Mouse (Mus musculus) forebrain, embryonic 13.5 days (tissue): Measurements from ENCODE around the gene Fam167b. TPM values are rescaled to one million over a fixed set of nuclear protein-coding genes. Genes with fewer than 3 reads are reported as not detected.
"Not testable (repeated sequence)": the region's sequence is repeated elsewhere in the genome, so short reads cannot be mapped to it uniquely, and the experiment has no call there.

Experiments used
- ATAC-seq: fragments of 200-750 bp; cut with Nextera tagmentation; 2 replicates; pipeline ENCODE4 v1.8.0; 2017
- H3K27ac ChIP-seq: fragments of 300-500 bp; sonication (generic); 2 replicates; pipeline ENCODE4 v1.5.1; 2015; ENCODE audit warnings: inconsistent platforms, mild to moderate bottlenecking, moderate library complexity
- H3K27me3 ChIP-seq: fragments of 300-500 bp; sonication (generic); 2 replicates; pipeline ENCODE4 v1.6.1; 2015; ENCODE audit warnings: mild to moderate bottlenecking, inconsistent platforms
- H3K36me3 ChIP-seq: fragments of 300-500 bp; sonication (generic); 2 replicates; pipeline ENCODE4 v1.6.1; 2015; ENCODE audit warnings: mild to moderate bottlenecking, inconsistent platforms; ENCODE audit not compliant: poor library complexity, severe bottlenecking
- H3K4me1 ChIP-seq: fragments of 300-500 bp; sonication (generic); 2 replicates; pipeline ENCODE4 v1.6.1; 2015; ENCODE audit warnings: inconsistent platforms
- H3K4me2 ChIP-seq: fragments of 300-500 bp; sonication (generic); 2 replicates; pipeline ENCODE4 v1.6.1; 2015; ENCODE audit warnings: inconsistent platforms, mild to moderate bottlenecking, moderate library complexity
- H3K4me3 ChIP-seq: fragments of 300-500 bp; sonication (generic); 2 replicates; pipeline ENCODE4 v1.5.1; 2015; ENCODE audit warnings: mild to moderate bottlenecking, inconsistent platforms
- H3K9ac ChIP-seq: fragments of 300-500 bp; sonication (generic); 2 replicates; pipeline ENCODE4 v1.6.1; 2015; ENCODE audit warnings: mild to moderate bottlenecking, inconsistent platforms
- H3K9me3 ChIP-seq: fragments of 300-500 bp; sonication (generic); replicated peaks from 2 replicates; pipeline ENCODE4 v1.6.1; 2016; ENCODE audit warnings: inconsistent platforms
- WGBS: fragments of 180-500 bp; shearing (Covaris S2); methylation state at CpG from one replicate; pipeline ENCODE4 v1.1.7; 2015; 5-methylcytosine and 5-hydroxymethylcytosine counted together
- polyA plus RNA-seq: library from polyadenylated mRNA; unstranded; fragments of >200 nt; fragmentation: Nextera tagmentation; extraction: Ambion mirVana; gene quantifications from 2 replicates; pipeline ENCODE4 v1.2.1, GENCODE M21; 2015

Gene Fam167b
- polyA plus RNA-seq, 1 experiment from 2014 or later, result 0.31 TPM

DNA sequence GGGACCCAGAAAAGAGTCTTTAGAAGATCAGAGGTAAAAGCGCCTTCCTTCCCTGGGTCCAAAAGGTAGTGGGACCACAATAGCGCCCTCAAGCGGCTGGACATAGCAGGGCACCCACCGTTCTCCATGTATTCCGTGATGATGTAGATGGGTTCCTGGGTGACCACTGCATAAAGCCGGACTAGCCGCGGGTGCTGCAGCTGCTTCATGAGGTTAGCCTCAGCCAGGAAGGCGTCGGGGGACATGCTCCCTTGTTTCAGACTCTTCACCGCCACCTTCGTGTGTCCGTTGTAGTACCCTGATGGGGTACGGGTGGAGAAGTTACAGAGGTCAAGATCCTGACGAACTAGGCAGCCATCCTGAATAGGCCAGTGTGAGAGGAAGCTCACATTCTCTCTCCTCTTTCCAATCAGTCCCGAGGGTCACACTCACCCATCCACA is 22.9 kb downstream of the Fam167b start:
- no peak overlapping the region for H3K27ac ChIP-seq
- peak overlapping the region; percentile 65 for H3K9ac ChIP-seq
- peak overlapping the region; percentile 47 for H3K4me3 ChIP-seq
- peak; percentile 31; the same call in 1 of the 2 replicates for ATAC-seq
- no peaks in the 10 kb centered on the region for H3K9me3 ChIP-seq
- 2% methylated on average over 16 of the region's 16 CpGs for WGBS
- H3K4me1 ChIP-seq, result peaks cover 12% of the 10 kb centered on the region; the same call in 1 of the 2 replicates
- no peaks in the 10 kb centered on the region for H3K27me3 ChIP-seq
- no peaks in the 10 kb centered on the region for H3K36me3 ChIP-seq
- H3K4me2 ChIP-seq, result peak overlapping the region; percentile 81

DNA sequence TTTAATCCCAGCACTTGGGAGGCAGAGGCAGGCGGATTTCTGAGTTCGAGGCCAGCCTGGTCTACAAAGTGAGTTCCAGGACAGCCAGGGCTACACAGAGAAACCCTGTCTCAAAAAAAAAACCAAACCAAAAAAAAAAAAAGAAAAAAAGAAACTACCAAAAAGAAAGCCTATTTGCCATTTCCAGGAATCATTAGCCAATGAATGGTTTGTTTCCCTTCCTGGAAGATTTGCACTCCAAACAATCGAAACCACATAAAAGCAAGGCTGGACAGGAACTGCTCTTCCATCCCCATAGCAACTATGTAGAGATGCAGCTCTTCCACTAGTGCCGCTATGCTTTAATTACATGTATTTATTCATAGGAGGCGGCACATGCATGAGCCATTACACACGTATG is 23.8 kb downstream of the Fam167b start:
- H3K36me3 ChIP-seq, H3K4me2 ChIP-seq, H3K9me3 ChIP-seq, H3K27ac ChIP-seq, H3K9ac ChIP-seq, H3K4me3 ChIP-seq, ATAC-seq, H3K27me3 ChIP-seq: not testable (repeated sequence)
- peaks cover 12% of the 10 kb centered on the region; the same call in 1 of the 2 replicates for H3K4me1 ChIP-seq
- 82% methylated on average over 6 of the region's 6 CpGs for whole genome bisulfite sequencing

DNA sequence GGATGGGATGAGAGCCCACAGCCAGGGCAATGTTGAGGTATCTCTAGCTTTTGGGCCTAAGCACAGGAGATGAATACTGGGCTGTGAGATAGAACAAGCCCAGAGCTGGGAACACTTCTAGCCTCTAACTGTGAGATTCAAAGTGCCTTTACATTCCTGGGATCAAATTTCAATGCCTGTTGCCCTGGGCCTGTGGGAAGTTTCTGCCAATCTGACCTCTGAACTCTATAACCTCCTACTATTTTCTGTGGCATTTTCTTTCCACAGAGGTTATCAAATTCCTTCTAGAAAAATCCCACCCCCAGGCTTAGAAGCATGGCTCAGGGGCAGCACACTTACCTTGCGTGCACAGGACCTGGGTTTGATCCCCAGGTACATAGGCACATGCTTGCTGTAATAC is 28.1 kb downstream of the Fam167b start:
- 67% methylated on average over 1 of the region's 1 CpGs for WGBS
- Histone ChIP-seq H3K4me1 (no peaks in the 10 kb centered on the region), H3K36me3 (no peaks in the 10 kb centered on the region), H3K4me2 (no peak overlapping the region), H3K27ac (no peak overlapping the region), H3K4me3 (no peak overlapping the region), H3K9me3 (no peaks in the 10 kb centered on the region), H3K27me3 (no peaks in the 10 kb centered on the region), H3K9ac (no peak overlapping the region)
- no peak for ATAC-seq

DNA sequence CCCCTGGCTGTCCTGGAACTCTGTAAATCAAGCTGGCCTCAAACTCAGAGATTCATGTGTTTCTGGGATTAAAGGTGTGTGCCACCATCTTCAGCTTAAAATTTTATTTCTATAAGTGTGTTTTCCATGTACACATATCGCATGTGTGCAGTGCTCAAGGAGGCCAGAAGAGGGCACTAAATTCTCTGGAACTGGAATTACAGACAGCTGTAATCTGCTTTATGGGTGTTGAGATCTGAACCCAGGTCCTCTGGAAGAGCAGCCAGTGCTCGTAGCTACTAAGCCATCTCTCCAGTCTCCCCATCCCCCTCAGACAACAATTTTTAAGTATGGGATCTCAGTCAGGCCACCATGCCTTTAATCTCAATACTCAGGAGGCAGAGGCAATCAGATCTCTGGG is 29.0 kb downstream of the Fam167b start:
- ATAC-seq, result no peak
- Histone ChIP-seq H3K4me2 (no peak overlapping the region), H3K36me3 (no peaks in the 10 kb centered on the region), H3K27me3 (no peaks in the 10 kb centered on the region), H3K4me1 (no peaks in the 10 kb centered on the region), H3K27ac (no peak overlapping the region), H3K9me3 (no peaks in the 10 kb centered on the region), H3K9ac (no peak overlapping the region), H3K4me3 (no peak overlapping the region)
- 89% methylated on average over 2 of the region's 2 CpGs for WGBS

DNA sequence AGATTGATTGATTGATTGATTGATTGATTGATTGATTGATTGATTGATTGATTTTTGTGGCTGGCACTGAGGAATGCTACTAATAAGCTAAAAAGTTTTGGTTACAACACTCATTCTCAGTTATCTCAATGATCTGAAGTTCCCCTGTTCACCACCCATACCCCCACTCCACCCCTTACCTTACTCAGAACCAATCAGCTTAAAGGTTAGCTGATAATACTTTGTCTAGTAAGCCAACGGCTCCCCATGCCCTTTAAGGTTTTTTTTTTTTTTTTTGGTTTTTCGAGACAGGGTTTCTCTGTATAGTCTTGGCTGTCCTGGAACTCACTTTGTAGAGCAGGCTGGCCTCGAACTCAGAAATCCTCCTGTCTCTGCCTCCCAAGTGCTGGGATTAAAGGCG is 30.7 kb downstream of the Fam167b start:
- 88% methylated on average over 4 of the region's 4 CpGs for WGBS
- not testable (repeated sequence) for H3K27ac ChIP-seq, H3K9me3 ChIP-seq, H3K4me1 ChIP-seq, H3K36me3 ChIP-seq, H3K9ac ChIP-seq, H3K27me3 ChIP-seq, H3K4me2 ChIP-seq, H3K4me3 ChIP-seq, ATAC-seq

DNA sequence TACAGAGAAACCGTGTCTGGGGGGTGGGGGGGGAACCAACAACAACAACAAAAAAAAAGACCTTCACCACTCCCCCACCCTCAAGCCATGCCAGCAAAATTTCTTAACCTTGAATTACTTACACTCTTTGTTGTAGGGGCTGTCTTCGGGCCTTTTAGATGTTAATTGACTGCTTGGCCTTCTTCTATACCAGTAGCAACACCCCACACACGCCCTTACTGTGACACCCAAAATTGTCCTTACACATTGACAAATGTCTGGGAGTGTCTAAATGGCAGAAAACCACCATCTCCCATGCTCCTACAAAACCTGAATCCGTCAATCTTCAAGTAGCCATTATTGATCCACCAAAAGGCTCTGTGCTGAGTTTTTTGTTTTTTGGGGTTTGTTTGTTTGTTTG is 34.2 kb downstream of the Fam167b start:
- Histone ChIP-seq H3K4me2 (no peak overlapping the region), H3K4me1 (peaks cover 21% of the 10 kb centered on the region), H3K4me3 (no peak overlapping the region), H3K9ac (no peak overlapping the region), H3K36me3 (peaks cover 11% of the 10 kb centered on the region), H3K9me3 (no peaks in the 10 kb centered on the region), H3K27me3 (no peaks in the 10 kb centered on the region), H3K27ac (no peak overlapping the region)
- WGBS, result 84% methylated on average over 4 of the region's 4 CpGs
- no peak for ATAC-seq

DNA sequence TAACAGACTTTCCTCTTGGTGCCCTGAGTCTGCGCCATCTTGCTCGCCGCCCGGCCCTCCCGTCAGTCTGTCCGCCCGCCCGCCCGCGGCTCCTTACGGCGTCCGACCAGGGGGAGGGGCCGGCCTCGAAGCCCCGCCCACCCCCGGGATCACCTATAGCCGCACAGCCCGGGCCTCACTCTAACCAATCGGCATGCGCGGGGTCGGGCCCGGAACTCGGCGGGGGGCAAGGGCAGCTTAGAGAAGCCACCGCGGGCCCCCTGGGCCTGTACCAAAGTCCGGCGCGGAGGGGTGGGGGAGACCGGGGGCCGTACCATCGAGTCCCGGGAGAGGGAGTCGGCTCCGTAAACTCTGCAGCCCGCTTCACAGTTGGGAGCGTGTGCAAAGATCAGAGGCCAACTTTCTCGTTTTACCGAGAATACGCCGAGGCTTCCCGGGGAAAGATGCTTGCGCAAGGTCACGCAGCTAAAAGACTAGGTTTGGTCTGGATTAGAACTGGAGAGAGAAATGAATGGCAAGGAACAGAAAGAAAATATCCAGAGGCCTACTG is 35.7 kb downstream of the Fam167b start, which contains the start of gene Hdac1:
TSS of gene Hdac1 (minus strand) at position 122 of the 550 bp plus-strand sequence.
- peak; percentile 100 for ATAC-seq
- peaks cover 21% of the 10 kb centered on the region for H3K4me1 ChIP-seq
- under 1% methylated on average over 45 of the region's 46 CpGs for WGBS

DNA sequence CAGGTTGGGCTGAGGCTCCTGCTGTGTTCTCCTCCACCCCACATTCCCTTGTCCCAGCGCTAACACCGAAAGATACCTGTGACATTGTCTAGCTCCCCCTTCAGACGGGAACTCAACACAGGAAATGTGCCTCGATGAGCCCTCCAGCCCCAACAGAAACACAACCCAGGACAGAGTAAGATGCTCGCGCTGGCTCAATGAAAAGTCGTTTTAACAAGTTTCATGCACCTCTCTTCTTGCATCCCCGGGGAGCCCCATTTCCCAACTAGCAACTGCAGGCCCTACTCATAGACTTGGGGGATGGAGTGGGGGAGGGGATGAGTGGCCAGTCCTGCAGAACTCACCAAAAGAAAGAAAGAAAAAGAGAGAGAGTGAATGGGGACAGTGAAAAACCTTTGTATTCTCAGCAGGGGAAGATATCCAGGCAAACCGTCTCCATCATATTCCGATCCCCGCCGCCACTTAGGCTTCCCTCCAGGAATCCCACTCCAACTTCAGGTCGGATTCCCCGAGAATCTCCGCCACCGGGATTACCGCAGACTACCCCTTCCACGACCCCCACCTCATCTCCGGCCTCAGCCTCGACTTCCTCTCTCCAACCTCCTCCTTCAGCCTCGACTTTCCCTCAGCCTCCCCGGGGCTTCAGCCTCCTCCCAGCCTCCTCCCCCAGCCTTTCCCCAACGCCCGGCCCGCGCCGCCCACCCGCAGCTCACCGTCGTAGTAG is 36.3 kb downstream of the Fam167b start:
- WGBS, result 2% methylated on average over 30 of the region's 30 CpGs
- Histone ChIP-seq H3K27me3 (no peaks in the 10 kb centered on the region), H3K4me2 (peak overlapping the region; percentile 78), H3K9ac (peak overlapping the region; percentile 93), H3K4me3 (peak overlapping the region; percentile 85), H3K4me1 (peaks cover 21% of the 10 kb centered on the region), H3K27ac (peak overlapping the region; percentile 66), H3K9me3 (no peaks in the 10 kb centered on the region), H3K36me3 (peaks cover 21% of the 10 kb centered on the region)
- ATAC-seq, result no peak

More for the DNA sequence above, 35.7 kb downstream of the Fam167b start, which contains the start of gene Hdac1:
- H3K4me2 ChIP-seq, result peak within 1 kb of the TSS; percentile 78
- H3K9me3 ChIP-seq, result no peaks in the 10 kb centered on the region
- peak within 1 kb of the TSS; percentile 85 for H3K4me3 ChIP-seq
- no peaks in the 10 kb centered on the region for H3K27me3 ChIP-seq
- H3K9ac ChIP-seq, result peak within 1 kb of the TSS; percentile 93
- H3K27ac ChIP-seq, result peak within 1 kb of the TSS; percentile 66
- peaks cover 16% of the 10 kb centered on the region for H3K36me3 ChIP-seq

DNA sequence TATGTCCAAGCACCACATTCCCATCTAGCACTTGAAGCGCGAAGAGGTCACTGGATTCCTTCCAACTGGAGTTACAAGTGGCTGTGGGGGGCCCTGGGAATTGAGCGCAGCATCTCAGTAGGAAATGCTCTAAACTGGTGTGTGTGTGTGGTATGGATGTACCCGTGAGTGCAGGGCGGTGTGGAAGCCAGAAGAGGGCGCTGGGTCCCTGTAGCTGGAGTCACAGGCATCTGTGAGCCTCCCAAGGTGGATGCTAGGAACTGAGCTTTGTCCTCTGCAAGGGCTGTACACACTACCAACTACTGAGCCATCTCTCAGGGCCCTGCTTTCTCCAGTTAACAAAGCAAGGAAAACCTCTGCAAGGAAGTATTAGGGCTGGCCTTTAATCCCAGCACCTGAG is 38.3 kb downstream of the Fam167b start:
- ATAC-seq, result no peak
- H3K27ac ChIP-seq, result no peak overlapping the region
- H3K4me2 ChIP-seq, result 0 out of 2 replicates have a peak overlapping the region, but pooled peaks have one; percentile 11
- no peaks in the 10 kb centered on the region for H3K27me3 ChIP-seq
- no peaks in the 10 kb centered on the region for H3K9me3 ChIP-seq
- peaks cover 21% of the 10 kb centered on the region for H3K4me1 ChIP-seq
- H3K9ac ChIP-seq, result no peak overlapping the region
- no peak overlapping the region for H3K4me3 ChIP-seq
- peaks cover 35% of the 10 kb centered on the region for H3K36me3 ChIP-seq
- 89% methylated on average over 6 of the region's 6 CpGs for WGBS

DNA sequence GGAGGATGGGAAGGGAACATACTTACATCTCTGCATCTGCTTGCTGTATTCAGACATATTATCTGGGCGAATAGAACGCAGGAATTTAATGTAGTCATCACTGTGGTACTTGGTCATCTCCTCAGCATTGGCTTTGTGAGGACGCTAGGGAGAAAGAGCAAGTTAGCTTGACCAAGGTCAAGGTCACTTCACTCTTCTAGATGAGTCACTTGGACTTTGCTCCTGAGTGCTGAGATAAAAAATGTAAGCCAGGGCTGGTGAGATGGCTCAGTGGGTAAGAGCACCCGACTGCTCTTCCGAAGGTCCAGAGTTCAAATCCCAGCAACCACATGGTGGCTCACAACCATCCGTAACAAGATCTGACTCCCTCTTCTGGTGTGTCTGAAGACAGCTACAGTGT is 49.4 kb downstream of the Fam167b start:
- 97% methylated on average over 6 of the region's 6 CpGs for WGBS
- H3K36me3 ChIP-seq, result peaks cover 88% of the 10 kb centered on the region

More for the DNA sequence above, 49.4 kb downstream of the Fam167b start:
- H3K27ac ChIP-seq, H3K9me3 ChIP-seq, ATAC-seq, H3K27me3 ChIP-seq, H3K4me1 ChIP-seq, H3K4me3 ChIP-seq, H3K4me2 ChIP-seq, H3K9ac ChIP-seq: not testable (repeated sequence)
